Mouse (Mus musculus): ENCODE results near the gene Pkn1. TPM values are rescaled to one million over a fixed set of nuclear protein-coding genes. Genes with fewer than 3 reads are reported as not detected.

The Pkn1 gene
- total and polyA plus RNA-seq, 2 experiments from 2014 or later: 18.2 to 65.6 TPM

- Histone ChIP-seq H3K4me1 (ENCODE audit: insufficient read depth, low read length) (0 out of 2 replicates have a peak, but pooled peaks cover 4% of the 10 kb centered on the region), H3K4me3 (ENCODE audit: low read length) (no peak overlapping the region), H3K27ac (no peak overlapping the region), H3K9ac (replicated peaks; ENCODE audit: low read length) (no peak overlapping the region), H3K36me3 (ENCODE audit: insufficient read depth, low read length) (peaks cover 57% of the 10 kb centered on the region), H3K9me3 (ENCODE audit: low read length) (no peaks in the 10 kb centered on the region), H3K4me2 (ENCODE audit: low read depth, low read length) (no peak overlapping the region), H3K27me3 (ENCODE audit: insufficient read depth, low read length) (no peaks in the 10 kb centered on the region)
- no peak for DNase-seq (ENCODE audit: low spot score)
- no peak for TF ChIP-seq CTCF (IDR thresholded peaks at IDR 0.05; ENCODE audit: low read depth)
- ATAC-seq: no peak
- 57% methylated on average over 5 of the region's 5 CpGs for WGBS
Observed at GRCm38 (mm10) chr8:83672936-83673335, 26.0 kb downstream of the Pkn1 start.

DNA sequence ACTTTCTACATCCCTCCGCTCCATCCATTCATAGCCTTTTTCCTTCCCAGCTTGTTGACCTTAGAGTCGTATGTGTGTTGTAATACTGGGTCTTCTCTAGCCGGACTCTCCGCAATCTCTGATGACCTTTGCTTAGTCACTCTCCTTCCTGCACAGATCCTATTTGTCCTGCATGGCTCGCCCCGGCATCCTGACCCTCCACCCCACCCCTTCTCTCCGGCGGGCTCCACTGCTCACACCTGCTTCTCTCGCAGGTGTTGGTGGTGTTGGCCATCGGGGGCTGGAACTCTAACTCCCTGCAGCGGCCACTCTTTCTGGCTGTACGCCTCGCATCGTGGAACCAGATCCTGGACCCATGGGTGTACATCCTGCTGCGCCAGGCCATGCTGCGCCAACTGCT lies 30.0 kb downstream of the Pkn1 start:
- Histone ChIP-seq H3K27ac (no peak overlapping the region), H3K36me3 (ENCODE audit: insufficient read depth, low read length) (peaks cover 39% of the 10 kb centered on the region), H3K9me3 (ENCODE audit: low read length) (no peaks in the 10 kb centered on the region), H3K9ac (replicated peaks; ENCODE audit: low read length) (no peak overlapping the region), H3K4me2 (ENCODE audit: low read depth, low read length) (no peak overlapping the region), H3K4me1 (ENCODE audit: insufficient read depth, low read length) (peaks cover 10% of the 10 kb centered on the region; the same call in 1 of the 2 replicates), H3K27me3 (ENCODE audit: insufficient read depth, low read length) (no peaks in the 10 kb centered on the region), H3K4me3 (ENCODE audit: low read length) (no peak overlapping the region)
- 0 out of 2 replicates have a peak, but pooled peaks have one; percentile 1 for ATAC-seq
- DNase-seq (ENCODE audit: low spot score): no peak
- WGBS: 82% methylated on average over 16 of the region's 16 CpGs
- no peak for TF ChIP-seq CTCF (IDR thresholded peaks at IDR 0.05; ENCODE audit: low read depth)

DNA sequence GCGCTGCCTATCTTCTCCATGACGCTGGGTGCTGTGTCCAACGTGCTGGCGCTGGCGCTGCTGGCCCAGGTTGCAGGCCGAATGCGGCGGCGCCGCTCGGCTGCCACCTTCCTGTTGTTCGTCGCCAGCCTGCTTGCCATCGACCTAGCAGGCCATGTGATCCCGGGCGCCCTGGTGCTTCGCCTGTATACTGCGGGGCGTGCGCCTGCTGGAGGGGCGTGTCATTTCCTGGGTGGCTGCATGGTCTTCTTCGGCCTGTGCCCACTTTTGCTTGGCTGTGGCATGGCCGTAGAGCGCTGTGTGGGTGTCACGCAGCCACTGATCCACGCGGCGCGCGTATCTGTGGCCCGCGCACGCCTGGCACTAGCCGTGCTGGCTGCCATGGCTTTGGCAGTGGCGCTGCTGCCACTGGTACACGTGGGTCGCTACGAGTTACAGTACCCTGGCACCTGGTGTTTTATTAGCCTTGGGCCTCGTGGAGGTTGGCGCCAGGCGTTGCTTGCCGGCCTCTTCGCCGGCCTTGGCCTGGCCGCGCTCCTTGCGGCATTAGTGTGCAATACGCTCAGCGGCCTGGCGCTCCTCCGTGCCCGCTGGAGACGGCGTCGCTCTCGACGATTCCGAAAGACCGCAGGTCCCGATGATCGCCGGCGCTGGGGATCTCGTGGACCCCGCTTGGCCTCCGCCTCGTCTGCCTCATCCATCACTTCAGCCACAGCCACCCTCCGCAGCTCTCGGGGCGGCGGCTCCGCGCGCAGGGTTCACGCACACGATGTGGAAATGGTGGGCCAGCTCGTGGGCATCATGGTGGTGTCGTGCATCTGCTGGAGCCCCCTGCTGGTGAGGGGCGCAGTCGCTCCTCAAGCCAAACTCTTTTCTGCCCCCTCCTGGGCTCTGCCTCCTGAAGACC lies 30.7 kb downstream of the Pkn1 start:
- peaks cover 37% of the 10 kb centered on the region for H3K36me3 ChIP-seq (ENCODE audit: insufficient read depth, low read length)

DNA sequence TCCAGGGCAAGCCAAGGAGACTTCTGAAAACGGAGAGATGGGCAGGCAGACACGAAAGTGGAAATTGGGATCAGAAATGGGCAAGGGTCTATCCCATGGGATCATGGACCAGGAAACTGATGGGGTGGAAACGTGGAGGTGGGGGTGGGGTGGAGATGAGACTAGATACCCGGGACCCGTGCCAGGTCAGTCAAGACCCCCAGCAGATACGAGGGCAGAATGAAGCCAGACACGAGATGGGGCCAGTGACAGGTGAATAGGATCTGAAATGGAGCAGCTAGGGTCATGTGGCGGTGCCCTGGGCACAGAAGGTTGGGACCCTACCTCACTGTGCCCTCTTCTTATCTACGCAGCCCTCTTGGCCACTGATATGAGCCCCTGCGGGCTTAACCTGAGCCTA lies 31.5 kb downstream of the Pkn1 start:
- no peak overlapping the region for H3K4me3 ChIP-seq (ENCODE audit: low read length)
- no peaks in the 10 kb centered on the region for H3K27me3 ChIP-seq (ENCODE audit: insufficient read depth, low read length)
- TF ChIP-seq CTCF (IDR thresholded peaks at IDR 0.05; ENCODE audit: low read depth): no peak
- H3K9me3 ChIP-seq (ENCODE audit: low read length): no peaks in the 10 kb centered on the region
- ATAC-seq (peak; percentile 0; the same call in 1 of the 2 replicates), DNase-seq (ENCODE audit: low spot score) (no peak)
- WGBS: 70% methylated on average over 10 of the region's 10 CpGs
- H3K27ac ChIP-seq: 0 out of 2 replicates have a peak overlapping the region, but pooled peaks have one; percentile 12
- H3K36me3 ChIP-seq (ENCODE audit: insufficient read depth, low read length): peaks cover 30% of the 10 kb centered on the region
- peaks cover 13% of the 10 kb centered on the region; the same call in 1 of the 2 replicates for H3K4me1 ChIP-seq (ENCODE audit: insufficient read depth, low read length)
- H3K9ac ChIP-seq (replicated peaks; ENCODE audit: low read length): no peak overlapping the region
- no peak overlapping the region for H3K4me2 ChIP-seq (ENCODE audit: low read depth, low read length)

More for the DNA sequence above, 30.7 kb downstream of the Pkn1 start:
- ATAC-seq: peak; percentile 71
- peak overlapping the region; percentile 24 for H3K4me3 ChIP-seq (ENCODE audit: low read length)
- TF ChIP-seq CTCF (IDR thresholded peaks at IDR 0.05; ENCODE audit: low read depth): peak; percentile 92
- H3K4me2 ChIP-seq (ENCODE audit: low read depth, low read length): peak overlapping the region; percentile 53
- peak overlapping the region; percentile 67; the same call in 1 of the 2 replicates for H3K27ac ChIP-seq
- peaks cover 10% of the 10 kb centered on the region; the same call in 1 of the 2 replicates for H3K4me1 ChIP-seq (ENCODE audit: insufficient read depth, low read length)
- no peaks in the 10 kb centered on the region for H3K9me3 ChIP-seq (ENCODE audit: low read length)
- 25% methylated on average over 80 of the region's 80 CpGs for WGBS
- no peaks in the 10 kb centered on the region for H3K27me3 ChIP-seq (ENCODE audit: insufficient read depth, low read length)
- DNase-seq (ENCODE audit: low spot score): peak; percentile 89
- peak overlapping the region; percentile 40; the same call in 1 of the 2 replicates for H3K9ac ChIP-seq (replicated peaks; ENCODE audit: low read length)

- no peak for DNase-seq (ENCODE audit: low spot score)
- H3K4me2 ChIP-seq (ENCODE audit: low read depth, low read length): no peak overlapping the region
- H3K27ac ChIP-seq: 0 out of 2 replicates have a peak overlapping the region, but pooled peaks have one; percentile 12
- H3K4me1 ChIP-seq (ENCODE audit: insufficient read depth, low read length): peaks cover 15% of the 10 kb centered on the region; the same call in 1 of the 2 replicates
- no peaks in the 10 kb centered on the region for H3K9me3 ChIP-seq (ENCODE audit: low read length)
- TF ChIP-seq CTCF (IDR thresholded peaks at IDR 0.05; ENCODE audit: low read depth): no peak
- no peak overlapping the region for H3K4me3 ChIP-seq (ENCODE audit: low read length)
- peaks cover 25% of the 10 kb centered on the region for H3K36me3 ChIP-seq (ENCODE audit: insufficient read depth, low read length)
- H3K27me3 ChIP-seq (ENCODE audit: insufficient read depth, low read length): no peaks in the 10 kb centered on the region
- 0 out of 2 replicates have a peak, but pooled peaks have one; percentile 18 for ATAC-seq
- 77% methylated on average over 3 of the region's 3 CpGs for WGBS
- no peak overlapping the region for H3K9ac ChIP-seq (replicated peaks; ENCODE audit: low read length)
Observed at GRCm38 (mm10) chr8:83666866-83667234, 32.1 kb downstream of the Pkn1 start.

GRCm38 (mm10) chr8:83665969-83666865 lies 32.8 kb downstream of the Pkn1 start, which contains the start of gene Ptger1:
Gene Ptger1 (plus strand): TSS chr8:83666678.
- Histone ChIP-seq H3K4me3 (ENCODE audit: low read length) (no peak within 1 kb of the TSS), H3K27me3 (ENCODE audit: insufficient read depth, low read length) (no peaks in the 10 kb centered on the region), H3K4me2 (ENCODE audit: low read depth, low read length) (no peak within 1 kb of the TSS), H3K4me1 (ENCODE audit: insufficient read depth, low read length) (peaks cover 18% of the 10 kb centered on the region), H3K9me3 (ENCODE audit: low read length) (no peaks in the 10 kb centered on the region), H3K27ac (0 out of 2 replicates have a peak within 1 kb of the TSS, but pooled peaks have one; percentile 12), H3K9ac (replicated peaks; ENCODE audit: low read length) (no peak within 1 kb of the TSS), H3K36me3 (ENCODE audit: insufficient read depth, low read length) (peaks cover 19% of the 10 kb centered on the region)
- no peak for DNase-seq (ENCODE audit: low spot score)
- WGBS: 21% methylated on average over 14 of the region's 14 CpGs
- peak; percentile 19 for ATAC-seq
- no peak for TF ChIP-seq CTCF (IDR thresholded peaks at IDR 0.05; ENCODE audit: low read depth)
